Mouse (Mus musculus) lung, embryonic 15.5 days (tissue): ENCODE data around the gene Psors1c2. TPM values are rescaled to one million over a fixed set of nuclear protein-coding genes. Genes with fewer than 3 reads are reported as not detected.
"Not testable (repeated sequence)": the region's sequence is repeated elsewhere in the genome, so short reads cannot be mapped to it uniquely, and the experiment has no call there.

Experiments used
- ATAC-seq: fragments of 200-750 bp; cut with Nextera tagmentation; 2 replicates; pipeline ENCODE4 v1.8.0; 2017; ENCODE audit warnings: moderate number of reproducible peaks, borderline replicate concordance; ENCODE audit not compliant: low FRiP score, low TSS enrichment; ENCODE audit errors: extremely low read depth
- H3K27ac ChIP-seq: fragments of 300-500 bp; sonication (generic); 2 replicates; pipeline ENCODE4 v1.5.1; 2015; ENCODE audit warnings: moderate library complexity, mild to moderate bottlenecking, inconsistent platforms
- H3K27me3 ChIP-seq: fragments of 300-500 bp; sonication (generic); 2 replicates; pipeline ENCODE4 v1.6.1; 2015; ENCODE audit warnings: inconsistent platforms
- H3K36me3 ChIP-seq: fragments of 300-500 bp; sonication (generic); 2 replicates; pipeline ENCODE4 v1.6.1; 2015; ENCODE audit warnings: inconsistent platforms
- H3K4me1 ChIP-seq: fragments of 300-500 bp; sonication (generic); 2 replicates; pipeline ENCODE4 v1.6.1; 2015; ENCODE audit warnings: inconsistent platforms
- H3K4me2 ChIP-seq: fragments of 300-500 bp; sonication (generic); 2 replicates; pipeline ENCODE4 v1.6.1; 2015; ENCODE audit warnings: inconsistent platforms, mild to moderate bottlenecking, moderate library complexity
- H3K4me3 ChIP-seq: fragments of 300-500 bp; sonication (generic); 2 replicates; pipeline ENCODE4 v1.5.1; 2015; ENCODE audit warnings: mild to moderate bottlenecking, inconsistent platforms
- H3K9ac ChIP-seq: fragments of 300-500 bp; sonication (generic); 2 replicates; pipeline ENCODE4 v1.6.1; 2015; ENCODE audit warnings: inconsistent platforms
- H3K9me3 ChIP-seq: fragments of 300-500 bp; sonication (generic); 2 replicates; pipeline ENCODE4 v1.6.1; 2016; ENCODE audit warnings: inconsistent platforms
- WGBS: fragments of 180-500 bp; shearing (Covaris S2); methylation state at CpG from one replicate; pipeline ENCODE4 v1.1.7; 2015; 5-methylcytosine and 5-hydroxymethylcytosine counted together
- polyA plus RNA-seq: library from polyadenylated mRNA; unstranded; fragments of >200 nt; fragmentation: Nextera tagmentation; extraction: Ambion mirVana; gene quantifications from 2 replicates; pipeline ENCODE4 v1.2.1, GENCODE M21; 2015

Psors1c2 gene
- polyA plus RNA-seq, 1 experiment from 2014 or later = 1.1 TPM

DNA sequence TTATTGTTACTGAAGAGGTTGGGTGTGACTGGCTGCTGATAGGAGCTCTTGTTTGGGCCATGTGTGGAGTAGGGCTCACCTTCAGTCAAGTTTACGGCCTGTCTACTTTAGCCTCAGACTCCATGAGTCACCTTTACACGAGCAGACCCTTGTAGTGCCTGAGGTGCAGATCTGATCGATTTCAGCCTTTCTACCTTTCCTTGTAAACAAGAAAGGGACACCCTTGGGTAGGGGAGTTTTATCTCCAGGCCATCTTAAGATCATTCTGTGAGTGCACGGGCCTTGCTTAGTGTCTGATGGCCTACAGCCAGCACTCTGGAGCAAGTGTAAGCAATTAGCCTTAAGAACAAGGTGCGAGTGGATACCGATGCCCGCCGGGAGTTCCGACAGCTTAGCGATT is 26.1 kb upstream of the Psors1c2 start:
- H3K4me1 ChIP-seq = peaks cover 7% of the 10 kb centered on the region; the same call in 1 of the 2 replicates
- no peaks in the 10 kb centered on the region for H3K36me3 ChIP-seq
- peaks cover 22% of the 10 kb centered on the region for H3K27me3 ChIP-seq
- no peak overlapping the region for H3K27ac ChIP-seq
- 17% methylated on average over 10 of the region's 10 CpGs for WGBS
- H3K9me3 ChIP-seq = no peaks in the 10 kb centered on the region
- H3K9ac ChIP-seq = no peak overlapping the region
- no peak overlapping the region for H3K4me3 ChIP-seq
- no peak for ATAC-seq
- H3K4me2 ChIP-seq = no peak overlapping the region

DNA sequence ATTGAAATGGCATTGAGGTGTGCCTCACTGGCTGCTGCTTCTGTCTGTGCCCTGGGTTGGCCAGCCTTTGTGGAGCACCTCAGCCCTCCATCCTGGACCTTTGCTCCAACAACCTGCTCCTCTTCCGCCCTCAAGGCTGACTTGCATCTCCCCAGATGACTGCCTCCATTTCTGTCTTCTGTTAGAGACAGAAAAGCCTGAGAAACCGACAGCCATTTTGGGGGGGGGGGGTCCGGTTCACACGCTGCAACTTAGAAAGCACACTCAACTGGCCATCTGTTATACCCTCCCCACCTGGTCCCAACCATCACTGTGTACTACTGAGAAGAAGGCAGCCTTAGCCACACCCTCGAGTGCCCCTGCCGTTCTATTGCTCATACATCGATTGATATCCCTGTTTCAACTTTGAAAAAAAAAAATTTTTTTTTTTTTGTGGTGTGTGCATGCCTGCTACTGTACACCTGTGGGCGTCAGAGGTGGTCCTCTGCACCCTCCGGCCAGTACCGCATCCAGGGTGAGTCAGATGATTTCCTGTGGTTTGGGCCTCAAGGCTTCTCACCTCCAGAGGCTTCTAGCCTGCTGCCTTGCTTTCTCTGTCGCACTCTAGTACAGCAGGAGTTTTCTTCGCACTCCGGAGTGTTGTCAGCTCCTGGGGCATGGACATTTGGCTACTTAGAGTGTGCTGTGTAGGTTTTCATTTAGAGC is 25.3 kb upstream of the Psors1c2 start:
- 27% methylated on average over 13 of the region's 13 CpGs for WGBS
- no peak for ATAC-seq
- Histone ChIP-seq H3K4me3 (no peak overlapping the region), H3K9me3 (no peaks in the 10 kb centered on the region), H3K4me1 (peaks cover 7% of the 10 kb centered on the region; the same call in 1 of the 2 replicates), H3K27ac (no peak overlapping the region), H3K36me3 (peaks cover 4% of the 10 kb centered on the region; the same call in 1 of the 2 replicates), H3K27me3 (peaks cover 22% of the 10 kb centered on the region), H3K4me2 (no peak overlapping the region), H3K9ac (no peak overlapping the region)

DNA sequence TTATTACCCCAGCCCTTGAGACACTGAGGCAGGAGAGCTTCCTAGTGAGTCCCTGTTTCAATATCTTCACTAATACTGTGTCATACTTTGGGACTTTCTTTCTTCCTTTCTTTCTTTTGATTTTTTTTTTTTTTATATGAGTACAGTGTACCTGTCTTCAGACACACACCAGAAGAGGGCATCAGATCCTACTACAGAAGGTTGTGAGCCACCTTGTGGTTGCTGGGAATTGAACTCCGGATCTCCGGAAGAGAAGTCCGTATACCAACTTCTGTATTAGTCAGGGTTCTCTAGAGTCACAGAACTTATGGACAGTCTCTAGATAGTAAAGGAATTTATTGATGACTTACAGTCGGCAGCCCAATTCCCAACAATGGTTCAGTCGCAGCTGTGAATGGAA is 24.7 kb upstream of the Psors1c2 start:
- ATAC-seq, H3K36me3 ChIP-seq, H3K9me3 ChIP-seq, H3K9ac ChIP-seq, H3K4me1 ChIP-seq, H3K4me2 ChIP-seq, H3K4me3 ChIP-seq, H3K27ac ChIP-seq: not testable (repeated sequence)
- H3K27me3 ChIP-seq = peaks cover 22% of the 10 kb centered on the region
- 46% methylated on average over 5 of the region's 5 CpGs for WGBS

DNA sequence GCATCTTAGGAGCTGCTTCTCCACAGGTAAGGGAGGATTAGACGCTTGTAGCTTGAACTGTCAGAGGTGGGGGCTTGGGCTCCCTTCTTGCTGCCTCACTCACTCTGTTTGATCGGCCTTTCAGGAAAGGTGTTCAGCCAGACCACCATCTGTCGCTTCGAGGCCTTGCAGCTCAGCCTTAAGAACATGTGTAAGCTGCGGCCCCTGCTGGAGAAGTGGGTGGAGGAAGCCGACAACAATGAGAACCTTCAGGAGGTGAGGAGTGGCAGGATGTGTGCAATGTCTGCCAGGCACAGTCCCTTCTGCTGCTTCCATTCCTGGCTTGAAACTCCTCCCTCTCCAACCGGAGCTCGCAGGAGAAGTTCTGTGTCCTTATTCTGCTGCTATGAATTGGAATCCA is 23.7 kb upstream of the Psors1c2 start:
- no peak overlapping the region for H3K4me3 ChIP-seq
- H3K4me2 ChIP-seq = no peak overlapping the region
- no peaks in the 10 kb centered on the region for H3K9me3 ChIP-seq
- ATAC-seq = peak; percentile 21; the same call in 1 of the 2 replicates
- no peak overlapping the region for H3K27ac ChIP-seq
- H3K4me1 ChIP-seq = peaks cover 10% of the 10 kb centered on the region
- no peak overlapping the region for H3K9ac ChIP-seq
- 11% methylated on average over 8 of the region's 8 CpGs for WGBS
- peaks cover 22% of the 10 kb centered on the region for H3K27me3 ChIP-seq
- H3K36me3 ChIP-seq = peaks cover 8% of the 10 kb centered on the region; the same call in 1 of the 2 replicates

GRCm38 (mm10) chr17:35512916-35513626 is 19.9 kb upstream of the Psors1c2 start:
- Histone ChIP-seq H3K36me3 (peaks cover 8% of the 10 kb centered on the region; the same call in 1 of the 2 replicates), H3K4me3 (no peak overlapping the region), H3K27ac (no peak overlapping the region), H3K4me2 (no peak overlapping the region), H3K9me3 (no peaks in the 10 kb centered on the region), H3K9ac (no peak overlapping the region), H3K4me1 (peaks cover 37% of the 10 kb centered on the region), H3K27me3 (peaks cover 4% of the 10 kb centered on the region; the same call in 1 of the 2 replicates)
- ATAC-seq = no peak
- 94% methylated on average over 7 of the region's 7 CpGs for WGBS

DNA sequence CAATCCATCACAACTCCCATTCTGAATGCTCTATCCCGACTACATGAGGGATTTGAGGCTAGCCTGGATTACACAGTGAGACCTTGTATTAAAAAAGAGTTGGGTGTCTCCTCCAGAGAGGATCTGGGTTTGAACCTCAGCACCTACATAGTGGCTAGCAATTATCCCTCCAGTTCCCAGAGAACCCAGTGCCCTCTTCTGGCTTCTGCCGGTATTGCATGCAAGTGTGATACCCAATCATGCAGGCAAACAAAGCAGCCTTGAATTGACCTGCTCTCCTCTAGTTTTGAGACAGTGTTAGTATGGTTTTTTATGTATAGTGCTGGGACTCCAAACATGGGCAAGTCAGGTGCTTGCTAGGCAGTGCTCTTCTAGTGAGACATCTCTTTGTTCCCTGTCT is 19.1 kb upstream of the Psors1c2 start:
- Histone ChIP-seq H3K4me1 (peaks cover 45% of the 10 kb centered on the region), H3K9me3 (no peaks in the 10 kb centered on the region), H3K4me3 (no peak overlapping the region), H3K27ac (no peak overlapping the region), H3K36me3 (peaks cover 8% of the 10 kb centered on the region; the same call in 1 of the 2 replicates), H3K9ac (no peak overlapping the region), H3K27me3 (peaks cover 3% of the 10 kb centered on the region; the same call in 1 of the 2 replicates), H3K4me2 (peak overlapping the region; percentile 86)
- 24% methylated on average over 2 of the region's 2 CpGs for WGBS
- ATAC-seq = no peak

DNA sequence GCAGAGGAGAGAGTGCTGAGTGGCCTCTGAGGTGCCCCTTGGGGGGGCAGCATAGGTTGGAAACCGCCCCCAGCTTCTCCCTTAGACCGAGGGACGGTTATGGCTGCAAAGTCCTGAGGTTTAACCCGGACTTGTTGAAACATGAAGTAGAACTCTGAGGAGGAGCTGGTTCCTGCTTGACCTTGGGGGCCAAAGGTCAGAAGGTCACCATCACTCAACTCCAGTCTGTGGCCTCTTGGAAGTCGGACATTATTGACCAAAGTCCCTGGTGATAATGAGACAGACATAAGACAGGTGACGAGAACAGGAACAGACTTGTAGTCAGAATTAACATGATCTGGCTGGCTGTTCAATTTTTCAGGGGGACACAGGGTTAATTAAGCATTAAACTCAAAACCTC is 18.2 kb upstream of the Psors1c2 start:
- ATAC-seq = no peak
- 48% methylated on average over 6 of the region's 6 CpGs for WGBS
- Histone ChIP-seq H3K27me3 (no peaks in the 10 kb centered on the region), H3K36me3 (peaks cover 8% of the 10 kb centered on the region; the same call in 1 of the 2 replicates), H3K27ac (no peak overlapping the region), H3K4me1 (peaks cover 40% of the 10 kb centered on the region), H3K9me3 (no peaks in the 10 kb centered on the region), H3K4me2 (peak overlapping the region; percentile 86), H3K9ac (peak overlapping the region; percentile 62), H3K4me3 (peak overlapping the region; percentile 72)

DNA sequence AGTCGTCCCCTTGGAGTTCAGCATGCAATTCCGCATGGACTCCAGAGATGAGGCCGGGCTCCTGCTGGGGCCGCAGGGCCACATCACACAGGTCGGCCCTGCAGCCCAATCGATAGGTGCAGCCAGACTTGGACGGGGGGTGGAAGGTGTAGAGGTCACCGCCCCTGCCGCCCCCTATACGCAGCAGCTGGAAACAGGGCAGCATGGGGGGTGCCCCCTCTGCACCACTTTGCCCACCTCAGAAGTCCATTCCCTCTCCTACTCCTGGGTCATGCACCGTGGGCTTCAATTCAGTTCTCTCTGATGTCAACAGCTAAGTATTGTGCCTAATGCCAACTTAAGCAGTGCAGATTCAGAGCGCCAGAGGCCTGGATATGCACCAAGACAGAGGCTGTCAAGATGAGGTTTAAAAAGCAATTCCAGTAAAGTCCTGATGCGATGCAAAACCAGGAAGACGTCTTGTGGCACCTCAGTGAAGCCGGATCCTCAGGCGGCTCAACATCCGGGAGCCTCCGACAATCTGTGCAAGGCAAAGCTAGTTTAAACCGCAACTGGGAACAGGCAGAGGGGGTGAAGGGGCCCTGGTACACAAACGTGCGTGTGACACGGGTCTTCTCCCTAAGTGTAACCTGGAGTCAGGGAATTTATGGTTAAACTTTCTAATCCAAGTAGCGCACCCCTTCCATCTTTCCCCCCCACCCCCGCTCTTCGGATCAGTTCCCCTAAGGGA is 16.9 kb upstream of the Psors1c2 start:
- Histone ChIP-seq H3K9ac (peak overlapping the region; percentile 62), H3K27me3 (no peaks in the 10 kb centered on the region), H3K4me3 (peak overlapping the region; percentile 72), H3K4me1 (peaks cover 39% of the 10 kb centered on the region), H3K4me2 (peak overlapping the region; percentile 86), H3K36me3 (peaks cover 11% of the 10 kb centered on the region; the same call in 1 of the 2 replicates), H3K27ac (peak overlapping the region; percentile 72), H3K9me3 (no peaks in the 10 kb centered on the region)
- peak; percentile 9; the same call in 1 of the 2 replicates for ATAC-seq
- 6% methylated on average over 25 of the region's 25 CpGs for WGBS

DNA sequence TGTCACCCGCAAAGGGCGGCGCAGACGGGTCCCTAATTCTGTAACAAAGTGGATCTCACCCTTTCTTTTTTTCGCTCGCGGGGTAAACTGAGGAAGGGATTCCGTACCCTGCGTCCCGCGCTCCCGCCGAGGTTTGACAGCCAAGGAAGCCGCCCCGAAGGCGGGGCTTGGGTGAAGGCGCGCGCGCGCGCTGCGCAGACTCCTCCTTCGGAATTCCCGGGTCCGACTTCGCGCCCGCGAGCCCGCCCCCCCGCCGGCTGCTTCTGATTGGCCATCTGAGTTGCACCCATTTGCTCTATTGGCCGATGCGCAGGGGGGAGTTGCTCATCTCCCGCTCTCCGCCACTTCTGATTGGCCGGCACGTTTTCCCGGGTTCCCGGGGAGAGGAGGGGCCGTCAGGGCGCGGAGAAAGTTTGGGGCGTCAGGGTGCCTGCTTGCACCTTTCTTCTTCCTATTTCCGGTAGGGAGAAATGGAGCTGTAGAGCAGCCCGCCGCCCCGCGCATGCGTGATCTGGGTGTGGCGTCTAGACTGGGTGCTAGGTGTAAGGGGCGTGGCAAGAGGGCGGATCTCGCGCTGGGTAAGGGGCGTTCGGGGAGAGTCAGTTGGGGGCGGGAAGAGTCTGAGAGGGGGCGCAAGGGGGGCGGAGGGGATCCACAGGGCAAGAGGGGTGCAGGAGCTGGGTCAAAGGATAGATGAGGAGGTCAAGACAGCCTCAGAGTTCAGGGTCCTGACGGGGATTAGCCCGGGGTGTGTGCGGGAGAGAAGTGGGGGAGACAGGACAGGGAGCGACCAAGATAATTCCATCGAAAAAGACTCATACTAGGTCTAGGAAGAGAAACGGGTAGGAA is 16.1 kb upstream of the Psors1c2 start, which contains the start of the genes Tcf19 and Cchcr1:
TSS of gene Tcf19 (minus strand) at position 173 of the 849 bp plus-strand sequence.
TSS of gene Cchcr1 (plus strand) at position 449 of the 849 bp plus-strand sequence.
- Histone ChIP-seq H3K9me3 (no peaks in the 10 kb centered on the region), H3K4me3 (peak within 1 kb of the TSS; percentile 72), H3K36me3 (peaks cover 19% of the 10 kb centered on the region; the same call in 1 of the 2 replicates), H3K4me1 (peaks cover 39% of the 10 kb centered on the region), H3K4me2 (peak within 1 kb of the TSS; percentile 86), H3K9ac (peak within 1 kb of the TSS; percentile 62), H3K27ac (peak within 1 kb of the TSS; percentile 72), H3K27me3 (no peaks in the 10 kb centered on the region)
- 1% methylated on average over 64 of the region's 67 CpGs for WGBS
- peak; percentile 97 for ATAC-seq

DNA sequence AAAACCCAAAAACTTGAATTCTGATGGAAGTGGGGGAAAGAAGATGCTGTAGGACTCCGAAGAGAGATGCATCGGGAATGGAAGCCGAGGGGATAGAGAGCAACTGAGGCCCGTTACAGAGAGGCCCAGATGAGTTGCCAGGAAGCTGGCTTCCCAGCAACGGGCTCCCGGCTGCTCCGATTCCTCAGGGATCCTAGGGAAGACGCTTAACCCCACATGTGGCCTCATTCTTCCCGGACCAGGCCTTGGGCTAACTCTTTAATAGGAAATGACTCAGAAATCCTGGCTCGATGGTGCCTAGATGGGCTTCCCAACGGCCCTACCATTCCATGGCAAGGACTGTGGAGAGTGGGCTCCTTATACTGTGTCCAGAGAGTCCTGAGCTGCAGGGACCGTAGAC is 15.5 kb upstream of the Psors1c2 start:
- H3K4me3 ChIP-seq = peak overlapping the region; percentile 72
- H3K27me3 ChIP-seq = no peaks in the 10 kb centered on the region
- no peak for ATAC-seq
- peak overlapping the region; percentile 63 for H3K27ac ChIP-seq
- H3K9ac ChIP-seq = peak overlapping the region; percentile 49
- H3K4me1 ChIP-seq = peaks cover 39% of the 10 kb centered on the region
- H3K4me2 ChIP-seq = peak overlapping the region; percentile 86
- H3K36me3 ChIP-seq = peaks cover 16% of the 10 kb centered on the region; the same call in 1 of the 2 replicates
- no peaks in the 10 kb centered on the region for H3K9me3 ChIP-seq
- WGBS = 5% methylated on average over 12 of the region's 12 CpGs

DNA sequence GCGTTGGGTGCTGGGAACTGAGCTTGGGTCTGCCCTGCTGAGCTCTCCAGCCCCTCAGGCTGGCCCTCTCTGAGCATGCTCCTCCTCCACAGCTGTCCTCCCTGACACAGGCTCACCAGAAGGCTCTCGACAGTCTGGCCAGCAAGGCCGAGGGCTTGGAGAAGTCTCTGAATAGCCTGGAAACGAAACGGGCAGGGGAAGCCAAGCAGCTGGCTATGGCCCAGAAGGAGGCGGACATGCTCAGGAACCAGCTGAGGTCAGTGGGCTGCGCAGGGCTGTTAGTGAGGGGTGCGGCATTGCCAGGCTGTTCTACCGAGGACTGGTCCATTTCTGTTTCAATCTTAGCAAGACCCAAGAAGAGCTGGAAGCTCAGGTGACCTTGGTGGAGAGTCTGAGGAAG is 8.6 kb upstream of the Psors1c2 start:
- no peaks in the 10 kb centered on the region for H3K9me3 ChIP-seq
- H3K4me3 ChIP-seq = no peak overlapping the region
- peaks cover 42% of the 10 kb centered on the region for H3K36me3 ChIP-seq
- H3K4me2 ChIP-seq = no peak overlapping the region
- no peaks in the 10 kb centered on the region; the same call in 1 of the 2 replicates for H3K4me1 ChIP-seq
- no peak overlapping the region for H3K27ac ChIP-seq
- no peak for ATAC-seq
- no peaks in the 10 kb centered on the region for H3K27me3 ChIP-seq
- no peak overlapping the region for H3K9ac ChIP-seq
- WGBS = 80% methylated on average over 9 of the region's 9 CpGs
